Mouse (Mus musculus): Measurements from ENCODE around the gene Plekhg5. TPM values are rescaled to one million over a fixed set of nuclear protein-coding genes. Genes with fewer than 3 reads are reported as not detected.

Gene Plekhg5
- polyA plus RNA-seq, 1 experiment: 22.0 TPM

GRCm38 (mm10) chr4:152133213-152133612 lies 60.9 kb downstream of the Plekhg5 start:
- TF ChIP-seq CTCF (IDR thresholded peaks at IDR 0.05; ENCODE audit: borderline replicate concordance, control insufficient read depth, extremely low read depth, insufficient read depth, low read length, poor library complexity): no peak
- no peak for TF ChIP-seq POLR2A (IDR thresholded peaks at IDR 0.05; ENCODE audit: control insufficient read depth, extremely low read depth, insufficient read depth, low read length, poor library complexity)
- H3K36me3 ChIP-seq (ENCODE audit: control insufficient read depth, insufficient read depth, low read length): no peaks in the 10 kb centered on the region
- H3K27me3 ChIP-seq (ENCODE audit: control insufficient read depth, insufficient read depth, low read length): peaks cover 10% of the 10 kb centered on the region; the same call in 1 of the 2 replicates
- H3K4me3 ChIP-seq (ENCODE audit: control insufficient read depth, insufficient read depth, low read length): no peak overlapping the region
- WGBS: 86% methylated on average over 5 of the region's 5 CpGs
- DNase-seq: no peak
- no peak overlapping the region for H3K27ac ChIP-seq (ENCODE audit: control insufficient read depth, insufficient read depth, low read length)
- peaks cover 13% of the 10 kb centered on the region for H3K4me1 ChIP-seq (replicated peaks; ENCODE audit: control insufficient read depth, insufficient read depth, low read length)

DNA sequence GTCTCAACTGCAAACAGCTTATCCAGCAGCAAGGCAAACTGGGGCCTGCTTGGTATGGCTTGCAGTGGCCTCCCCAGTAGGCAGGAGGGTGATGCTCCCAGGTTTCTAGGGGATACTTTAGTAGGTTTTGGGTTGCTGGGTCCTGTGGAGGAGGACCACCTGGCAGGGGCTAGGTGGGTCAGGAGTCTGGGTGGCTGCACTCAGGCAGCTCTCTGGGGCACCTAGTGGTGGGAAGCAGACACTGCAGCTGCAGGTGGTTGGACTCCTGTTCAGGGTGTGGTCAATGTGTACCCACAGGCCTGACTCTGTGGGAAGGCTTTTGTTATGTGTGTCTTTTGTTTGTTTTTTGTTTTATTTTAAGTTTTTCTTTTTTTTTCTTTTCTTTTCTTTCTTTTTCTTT lies 62.2 kb downstream of the Plekhg5 start:
- DNase-seq: peak; percentile 77

DNA sequence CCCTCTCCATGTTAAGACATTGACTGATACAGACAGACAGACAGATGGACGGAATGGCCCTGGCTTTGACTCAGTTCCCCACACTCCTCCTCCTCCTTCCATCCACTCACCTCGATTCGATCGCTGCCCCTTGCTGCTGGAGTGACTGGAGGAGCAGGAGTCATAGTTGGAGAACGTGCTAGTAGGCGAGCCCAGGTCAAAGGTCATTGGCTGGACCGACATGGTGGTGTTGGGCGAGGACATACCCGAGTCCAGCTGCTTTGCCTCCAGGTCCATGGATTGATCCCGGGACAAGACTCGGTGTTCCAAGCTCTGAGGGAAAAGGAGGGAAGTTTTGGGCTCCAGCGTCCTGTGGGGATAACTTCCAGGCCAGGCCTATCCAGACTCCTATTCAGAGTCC lies 63.1 kb downstream of the Plekhg5 start:
- 95% methylated on average over 12 of the region's 12 CpGs for WGBS
- DNase-seq: no peak
- no peak overlapping the region for H3K27ac ChIP-seq (ENCODE audit: control insufficient read depth, insufficient read depth, low read length)
- H3K4me1 ChIP-seq (replicated peaks; ENCODE audit: control insufficient read depth, insufficient read depth, low read length): peaks cover 21% of the 10 kb centered on the region
- peaks cover 6% of the 10 kb centered on the region; the same call in 1 of the 2 replicates for H3K27me3 ChIP-seq (ENCODE audit: control insufficient read depth, insufficient read depth, low read length)
- TF ChIP-seq CTCF (IDR thresholded peaks at IDR 0.05; ENCODE audit: borderline replicate concordance, control insufficient read depth, extremely low read depth, insufficient read depth, low read length, poor library complexity): no peak
- no peak for TF ChIP-seq POLR2A (IDR thresholded peaks at IDR 0.05; ENCODE audit: control insufficient read depth, extremely low read depth, insufficient read depth, low read length, poor library complexity)
- no peaks in the 10 kb centered on the region for H3K36me3 ChIP-seq (ENCODE audit: control insufficient read depth, insufficient read depth, low read length)
- no peak overlapping the region for H3K4me3 ChIP-seq (ENCODE audit: control insufficient read depth, insufficient read depth, low read length)

More for the DNA sequence above, 62.2 kb downstream of the Plekhg5 start:
- Histone ChIP-seq H3K27me3 (ENCODE audit: control insufficient read depth, insufficient read depth, low read length) (peaks cover 6% of the 10 kb centered on the region; the same call in 1 of the 2 replicates), H3K4me1 (replicated peaks; ENCODE audit: control insufficient read depth, insufficient read depth, low read length) (peaks cover 21% of the 10 kb centered on the region), H3K36me3 (ENCODE audit: control insufficient read depth, insufficient read depth, low read length) (no peaks in the 10 kb centered on the region), H3K27ac (ENCODE audit: control insufficient read depth, insufficient read depth, low read length) (no peak overlapping the region), H3K4me3 (ENCODE audit: control insufficient read depth, insufficient read depth, low read length) (no peak overlapping the region)
- TF ChIP-seq POLR2A (IDR thresholded peaks at IDR 0.05; ENCODE audit: control insufficient read depth, extremely low read depth, insufficient read depth, low read length, poor library complexity) (no peak), CTCF (IDR thresholded peaks at IDR 0.05; ENCODE audit: borderline replicate concordance, control insufficient read depth, extremely low read depth, insufficient read depth, low read length, poor library complexity) (peak; percentile 88)

GRCm38 (mm10) chr4:152136112-152136875 lies 64.0 kb downstream of the Plekhg5 start:
- Histone ChIP-seq H3K36me3 (ENCODE audit: control insufficient read depth, insufficient read depth, low read length) (no peaks in the 10 kb centered on the region), H3K4me3 (ENCODE audit: control insufficient read depth, insufficient read depth, low read length) (no peak overlapping the region), H3K4me1 (replicated peaks; ENCODE audit: control insufficient read depth, insufficient read depth, low read length) (peaks cover 16% of the 10 kb centered on the region), H3K27me3 (ENCODE audit: control insufficient read depth, insufficient read depth, low read length) (peaks cover 6% of the 10 kb centered on the region; the same call in 1 of the 2 replicates), H3K27ac (ENCODE audit: control insufficient read depth, insufficient read depth, low read length) (no peak overlapping the region)
- TF ChIP-seq CTCF (IDR thresholded peaks at IDR 0.05; ENCODE audit: borderline replicate concordance, control insufficient read depth, extremely low read depth, insufficient read depth, low read length, poor library complexity) (no peak), POLR2A (IDR thresholded peaks at IDR 0.05; ENCODE audit: control insufficient read depth, extremely low read depth, insufficient read depth, low read length, poor library complexity) (no peak)
- 66% methylated on average over 6 of the region's 6 CpGs for WGBS
- DNase-seq: no peak

DNA sequence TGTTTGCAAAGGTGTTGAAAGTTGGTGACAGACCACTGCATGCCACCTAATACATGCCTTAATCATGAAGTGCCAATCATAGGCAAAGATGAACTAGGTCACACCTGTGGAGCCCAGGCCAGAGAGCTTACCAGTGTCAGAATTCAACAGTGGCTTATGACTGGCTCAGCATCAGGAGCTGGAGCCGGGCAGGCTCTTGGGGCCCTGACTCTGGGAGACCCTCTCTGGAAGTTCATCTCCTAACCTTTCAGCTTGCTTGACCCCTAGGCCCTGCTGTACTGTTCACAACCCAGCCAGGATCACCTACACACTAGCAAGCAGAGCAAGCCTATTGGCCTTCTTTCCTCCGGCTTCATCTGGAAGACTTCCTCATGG lies 64.6 kb downstream of the Plekhg5 start:
- Histone ChIP-seq H3K4me3 (ENCODE audit: control insufficient read depth, insufficient read depth, low read length) (no peak overlapping the region), H3K27ac (ENCODE audit: control insufficient read depth, insufficient read depth, low read length) (no peak overlapping the region), H3K27me3 (ENCODE audit: control insufficient read depth, insufficient read depth, low read length) (peaks cover 6% of the 10 kb centered on the region; the same call in 1 of the 2 replicates), H3K4me1 (replicated peaks; ENCODE audit: control insufficient read depth, insufficient read depth, low read length) (peaks cover 12% of the 10 kb centered on the region), H3K36me3 (ENCODE audit: control insufficient read depth, insufficient read depth, low read length) (no peaks in the 10 kb centered on the region)
- no peak for DNase-seq
- 98% methylated on average over 2 of the region's 2 CpGs for WGBS
- TF ChIP-seq CTCF (IDR thresholded peaks at IDR 0.05; ENCODE audit: borderline replicate concordance, control insufficient read depth, extremely low read depth, insufficient read depth, low read length, poor library complexity) (no peak), POLR2A (IDR thresholded peaks at IDR 0.05; ENCODE audit: control insufficient read depth, extremely low read depth, insufficient read depth, low read length, poor library complexity) (no peak)

DNA sequence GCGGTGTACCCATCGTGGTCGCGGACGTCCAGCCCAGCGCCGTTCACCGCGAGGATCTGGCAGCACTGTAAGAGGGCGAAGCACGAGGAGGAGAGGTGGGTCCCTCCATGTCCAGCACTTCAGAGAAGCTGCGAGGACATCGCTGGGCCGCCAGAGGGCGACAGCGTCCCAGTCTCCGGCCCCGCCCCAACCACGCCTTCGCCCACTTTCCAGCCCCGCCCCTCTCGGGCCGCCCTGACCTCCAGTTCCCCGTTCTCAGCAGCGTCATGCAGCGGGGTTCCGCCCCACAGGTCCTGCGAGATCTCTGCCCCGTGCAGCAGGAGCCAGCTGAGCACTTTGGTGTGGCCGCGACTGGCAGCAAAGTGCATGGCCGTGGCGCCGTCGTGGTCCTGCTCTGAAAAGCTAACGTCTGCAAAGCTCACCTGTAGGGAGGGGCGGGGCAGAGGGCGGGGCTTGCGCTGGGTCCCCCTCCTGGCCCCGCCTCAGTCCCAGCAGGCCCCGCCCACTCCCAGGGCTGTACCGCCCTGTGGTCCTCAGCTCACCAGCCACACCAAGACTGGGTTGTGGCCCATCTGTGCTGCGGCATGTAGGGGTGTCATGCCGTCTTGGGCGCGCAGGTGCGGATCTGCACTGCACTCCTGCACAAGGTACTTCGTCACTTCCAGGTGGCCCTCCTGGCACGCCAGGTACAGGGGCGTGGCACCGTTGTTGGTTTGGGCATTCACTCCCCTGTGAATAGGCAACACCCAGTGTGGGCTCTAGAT lies 66.4 kb downstream of the Plekhg5 start:
- H3K27ac ChIP-seq (ENCODE audit: control insufficient read depth, insufficient read depth, low read length): no peak overlapping the region
- no peak for TF ChIP-seq POLR2A (IDR thresholded peaks at IDR 0.05; ENCODE audit: control insufficient read depth, extremely low read depth, insufficient read depth, low read length, poor library complexity)
- TF ChIP-seq CTCF (IDR thresholded peaks at IDR 0.05; ENCODE audit: borderline replicate concordance, control insufficient read depth, extremely low read depth, insufficient read depth, low read length, poor library complexity): peak; percentile 82; the same call in 1 of the 2 replicates
- peak; percentile 74 for DNase-seq

More for the DNA sequence above, 66.4 kb downstream of the Plekhg5 start:
- H3K4me1 ChIP-seq (replicated peaks; ENCODE audit: control insufficient read depth, insufficient read depth, low read length): peaks cover 10% of the 10 kb centered on the region
- WGBS: 3% methylated on average over 51 of the region's 51 CpGs
- H3K4me3 ChIP-seq (ENCODE audit: control insufficient read depth, insufficient read depth, low read length): peak overlapping the region; percentile 42
- H3K27me3 ChIP-seq (ENCODE audit: control insufficient read depth, insufficient read depth, low read length): no peaks in the 10 kb centered on the region; the same call in 1 of the 2 replicates
- no peaks in the 10 kb centered on the region for H3K36me3 ChIP-seq (ENCODE audit: control insufficient read depth, insufficient read depth, low read length)
